Mouse (Mus musculus) thymus, adult 2 months (tissue): ENCODE data around the gene Bhlhe23.

ENCODE experiments used
- CTCF ChIP-seq: fragments of 200-500 bp; IDR thresholded peaks from 2 replicates; pipeline ENCODE4 v1.5.1; 2012; ENCODE audit warnings: mild to moderate bottlenecking, control low read depth, low read length, moderate library complexity, borderline replicate concordance; ENCODE audit not compliant: control insufficient read depth, poor library complexity, insufficient read depth; ENCODE audit errors: extremely low read depth
- POLR2A ChIP-seq: fragments of 200-500 bp; IDR thresholded peaks from 2 replicates; pipeline ENCODE4 v1.6.1; 2012; ENCODE audit warnings: mild to moderate bottlenecking, low read length, control low read depth, moderate library complexity; ENCODE audit not compliant: control insufficient read depth, poor library complexity, insufficient read depth; ENCODE audit errors: extremely low read depth

DNA sequence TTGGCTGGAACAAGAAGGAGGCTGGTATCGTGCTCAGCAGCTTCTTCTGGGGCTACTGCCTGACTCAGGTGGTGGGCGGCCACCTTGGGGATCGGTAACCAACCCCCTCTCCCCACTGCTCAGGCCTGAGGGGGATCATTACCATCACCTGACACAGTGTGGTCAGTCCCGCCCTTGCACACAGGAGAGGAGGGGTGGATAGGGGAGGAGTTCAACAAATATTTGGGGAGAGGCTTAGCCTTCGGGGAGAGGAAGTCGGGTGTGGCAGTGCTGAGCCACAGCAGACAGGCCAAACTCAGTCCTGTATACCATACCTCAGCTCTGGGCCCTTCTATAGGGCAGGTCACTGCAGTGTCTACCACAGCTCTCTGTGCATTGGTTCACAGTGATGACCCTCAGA, 44.7 kb downstream of the Bhlhe23 start:
- TF ChIP-seq POLR2A (no peak), CTCF (no peak)
